Mouse (Mus musculus): ENCODE measurements around the gene Ampd2. TPM values are rescaled to one million over a fixed set of nuclear protein-coding genes. Genes with fewer than 3 reads are reported as not detected.
A peak's percentile ranks its signal among the peaks of the same experiment; 100 is the strongest.

Gene Ampd2
- polyA plus RNA-seq, 1 experiment from 2014 or later = 38.4 TPM

DNA sequence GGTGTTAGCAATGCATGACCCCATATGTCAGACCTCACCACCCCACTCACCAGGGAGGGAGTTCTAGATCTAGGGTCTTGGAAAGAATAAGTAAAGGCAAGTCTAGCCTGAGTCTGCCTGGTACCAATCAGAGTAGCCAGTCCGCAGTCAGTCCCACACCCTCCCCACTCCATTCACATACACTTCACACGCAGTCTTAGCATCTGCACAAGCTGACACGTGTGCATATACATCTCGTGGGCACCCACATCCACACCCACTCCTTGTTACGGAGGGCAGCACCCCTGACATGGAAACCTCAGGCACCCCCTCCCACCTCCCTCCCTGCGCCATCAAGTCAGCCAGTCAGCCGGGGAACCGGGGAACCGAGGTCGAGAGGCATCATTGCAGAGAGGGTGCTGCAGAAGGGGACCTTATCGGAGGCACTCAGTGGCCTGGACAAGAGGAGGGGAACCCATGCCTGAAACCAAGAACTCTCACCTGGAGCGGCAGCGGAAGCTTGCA, 1.6 kb downstream of the Ampd2 start:
- H3K36me3 ChIP-seq = peaks cover 10% of the 10 kb centered on the region
- peak overlapping the region; percentile 82 for H3K9ac ChIP-seq
- H3K4me1 ChIP-seq = peaks cover 62% of the 10 kb centered on the region
- peak overlapping the region; percentile 68 for H3K4me3 ChIP-seq
- no peaks in the 10 kb centered on the region for H3K9me3 ChIP-seq
- WGBS = 17% methylated on average over 13 of the region's 13 CpGs
- peak overlapping the region; percentile 85 for H3K27ac ChIP-seq
- ATAC-seq (ENCODE audit: insufficient number of reproducible peaks, insufficient read depth, low FRiP score, low TSS enrichment, low read depth) = 0 out of 2 replicates have a peak, but pooled peaks have one; percentile 21
- H3K4me2 ChIP-seq = peak overlapping the region; percentile 100
- no peaks in the 10 kb centered on the region for H3K27me3 ChIP-seq

DNA sequence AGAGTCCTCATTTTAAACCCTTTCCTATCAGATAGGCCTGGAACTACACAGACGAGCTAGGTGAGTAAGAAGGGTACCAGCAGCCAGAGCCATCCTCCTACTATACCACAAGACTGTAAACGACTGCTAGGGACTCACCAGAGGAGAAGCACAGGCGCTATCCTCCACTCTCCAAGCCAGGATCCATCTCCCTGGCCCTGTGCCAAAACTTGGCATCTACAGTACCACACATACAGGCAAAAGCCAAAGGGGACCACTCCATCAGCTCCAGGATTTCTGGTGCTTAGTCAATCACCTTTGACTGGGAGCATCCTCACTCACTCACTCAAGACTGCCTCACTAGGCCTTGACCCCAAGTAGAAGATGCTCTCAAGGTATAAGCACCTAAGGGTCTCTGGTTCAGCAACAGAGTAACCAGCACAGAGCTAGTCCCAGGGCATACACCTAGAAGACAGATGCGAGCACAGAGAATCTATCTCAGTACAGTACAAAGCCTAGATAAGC, 2.5 kb downstream of the Ampd2 start:
- Histone ChIP-seq H3K27me3 (no peaks in the 10 kb centered on the region), H3K9ac (no peak overlapping the region; the same call in 1 of the 2 replicates), H3K9me3 (no peaks in the 10 kb centered on the region), H3K36me3 (peaks cover 18% of the 10 kb centered on the region), H3K27ac (0 out of 2 replicates have a peak overlapping the region, but pooled peaks have one; percentile 85), H3K4me1 (peaks cover 57% of the 10 kb centered on the region), H3K4me2 (peak overlapping the region; percentile 100), H3K4me3 (peak overlapping the region; percentile 68)
- ATAC-seq (ENCODE audit: insufficient number of reproducible peaks, insufficient read depth, low FRiP score, low TSS enrichment, low read depth) = no peak
- WGBS = 83% methylated on average over 4 of the region's 4 CpGs

GRCm38 (mm10) chr3:108083161-108083560, 3.3 kb downstream of the Ampd2 start:
- ATAC-seq (ENCODE audit: insufficient number of reproducible peaks, insufficient read depth, low FRiP score, low TSS enrichment, low read depth) = no peak
- peaks cover 24% of the 10 kb centered on the region for H3K36me3 ChIP-seq
- H3K4me2 ChIP-seq = no peak overlapping the region
- no peaks in the 10 kb centered on the region for H3K9me3 ChIP-seq
- no peak overlapping the region for H3K27ac ChIP-seq
- H3K4me1 ChIP-seq = peaks cover 50% of the 10 kb centered on the region
- no peaks in the 10 kb centered on the region for H3K27me3 ChIP-seq
- WGBS = 34% methylated on average over 2 of the region's 2 CpGs
- H3K4me3 ChIP-seq = no peak overlapping the region
- no peak overlapping the region for H3K9ac ChIP-seq

DNA sequence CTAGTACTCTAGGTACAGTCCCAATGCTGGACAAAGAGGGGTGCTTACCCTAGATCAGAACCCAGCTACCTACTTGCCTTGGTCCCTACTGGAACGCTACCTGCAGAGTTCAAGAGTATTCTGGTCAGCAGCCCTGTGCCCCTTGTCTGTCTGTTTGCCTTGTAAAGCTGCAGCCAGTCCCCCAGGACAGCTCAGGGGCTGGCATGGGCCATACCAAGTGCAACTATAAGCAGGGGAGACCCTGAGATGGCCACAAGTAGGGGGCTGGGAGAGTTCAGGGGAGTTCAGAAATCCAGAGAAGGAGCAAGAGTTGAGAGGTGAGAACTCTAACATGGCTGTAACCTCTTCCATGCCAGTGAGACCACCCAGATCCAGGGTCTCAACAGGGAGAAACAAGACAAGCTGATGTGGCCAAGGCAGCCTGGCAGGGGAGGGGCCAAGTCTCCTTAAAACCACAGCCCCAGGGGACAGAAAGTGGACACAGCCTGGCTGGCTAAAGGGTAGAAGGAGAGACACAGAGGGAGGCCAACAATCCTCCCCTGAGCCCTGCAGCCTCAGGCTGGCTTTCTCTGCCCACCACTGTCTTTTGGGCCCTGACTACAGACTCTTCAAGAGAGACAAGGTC, 4.1 kb downstream of the Ampd2 start:
- Histone ChIP-seq H3K4me2 (peak overlapping the region; percentile 7; the same call in 1 of the 2 replicates), H3K27ac (0 out of 2 replicates have a peak overlapping the region, but pooled peaks have one; percentile 16), H3K9ac (peak overlapping the region; percentile 44), H3K27me3 (no peaks in the 10 kb centered on the region), H3K4me3 (no peak overlapping the region), H3K4me1 (peaks cover 46% of the 10 kb centered on the region), H3K9me3 (no peaks in the 10 kb centered on the region), H3K36me3 (peaks cover 29% of the 10 kb centered on the region)
- 72% methylated on average over 1 of the region's 1 CpGs for WGBS
- ATAC-seq (ENCODE audit: insufficient number of reproducible peaks, insufficient read depth, low FRiP score, low TSS enrichment, low read depth) = no peak

- no peak for ATAC-seq (ENCODE audit: insufficient number of reproducible peaks, insufficient read depth, low FRiP score, low TSS enrichment, low read depth)
- no peaks in the 10 kb centered on the region for H3K27me3 ChIP-seq
- H3K4me1 ChIP-seq = peaks cover 40% of the 10 kb centered on the region
- 71% methylated on average over 4 of the region's 4 CpGs for WGBS
- H3K9ac ChIP-seq = peak overlapping the region; percentile 44; the same call in 1 of the 2 replicates
- no peak overlapping the region for H3K4me3 ChIP-seq
- H3K4me2 ChIP-seq = peak overlapping the region; percentile 7; the same call in 1 of the 2 replicates
- no peak overlapping the region for H3K27ac ChIP-seq
- H3K9me3 ChIP-seq = no peaks in the 10 kb centered on the region
- peaks cover 36% of the 10 kb centered on the region for H3K36me3 ChIP-seq
These were observed 4.8 kb downstream of the Ampd2 start for GRCm38 (mm10) chr3:108081681-108082080.

GRCm38 (mm10) chr3:108076836-108077235, 9.6 kb downstream of the Ampd2 start:
- no peaks in the 10 kb centered on the region for H3K9me3 ChIP-seq
- peaks cover 3% of the 10 kb centered on the region; the same call in 1 of the 2 replicates for H3K4me1 ChIP-seq
- no peaks in the 10 kb centered on the region for H3K27me3 ChIP-seq
- H3K9ac ChIP-seq = no peak overlapping the region
- H3K4me3 ChIP-seq = no peak overlapping the region
- ATAC-seq (ENCODE audit: insufficient number of reproducible peaks, insufficient read depth, low FRiP score, low TSS enrichment, low read depth) = no peak
- 93% methylated on average over 9 of the region's 9 CpGs for WGBS
- H3K4me2 ChIP-seq = no peak overlapping the region
- peaks cover 80% of the 10 kb centered on the region for H3K36me3 ChIP-seq
- no peak overlapping the region for H3K27ac ChIP-seq

DNA sequence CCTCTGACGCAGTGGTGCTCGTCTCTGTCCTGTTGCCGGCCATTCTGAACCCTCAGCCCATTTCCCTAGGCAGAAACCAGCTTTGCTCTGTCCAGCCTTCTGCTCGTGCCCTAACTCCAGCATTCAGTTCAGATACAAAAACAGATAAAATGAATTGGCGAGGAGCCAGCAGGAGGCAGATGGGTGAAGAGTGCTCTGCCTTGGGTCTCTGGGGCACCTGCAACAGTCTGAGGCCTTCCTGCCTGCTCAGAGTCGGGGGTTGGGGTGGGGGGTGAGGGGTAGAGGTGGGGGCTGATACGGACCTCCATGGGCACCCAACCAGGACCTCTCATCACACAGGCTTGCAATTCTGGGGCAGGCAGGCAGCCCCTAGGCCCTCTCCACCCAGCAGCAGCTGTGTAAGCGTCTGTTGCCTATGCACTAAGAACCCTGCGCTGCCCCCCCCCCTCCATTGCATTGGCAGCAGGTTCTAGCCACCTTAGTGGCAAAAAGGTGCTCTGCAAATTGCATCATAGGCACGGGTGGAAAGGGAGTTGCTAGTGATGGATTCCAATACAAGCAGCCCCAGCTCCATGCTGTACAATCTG, 13.4 kb downstream of the Ampd2 start:
- Histone ChIP-seq H3K4me3 (no peak overlapping the region), H3K9me3 (no peaks in the 10 kb centered on the region), H3K27me3 (no peaks in the 10 kb centered on the region), H3K4me1 (peaks cover 5% of the 10 kb centered on the region; the same call in 1 of the 2 replicates), H3K36me3 (peaks cover 56% of the 10 kb centered on the region), H3K9ac (no peak overlapping the region), H3K27ac (no peak overlapping the region), H3K4me2 (no peak overlapping the region)
- WGBS = 78% methylated on average over 10 of the region's 10 CpGs
- ATAC-seq (ENCODE audit: insufficient number of reproducible peaks, insufficient read depth, low FRiP score, low TSS enrichment, low read depth) = no peak

DNA sequence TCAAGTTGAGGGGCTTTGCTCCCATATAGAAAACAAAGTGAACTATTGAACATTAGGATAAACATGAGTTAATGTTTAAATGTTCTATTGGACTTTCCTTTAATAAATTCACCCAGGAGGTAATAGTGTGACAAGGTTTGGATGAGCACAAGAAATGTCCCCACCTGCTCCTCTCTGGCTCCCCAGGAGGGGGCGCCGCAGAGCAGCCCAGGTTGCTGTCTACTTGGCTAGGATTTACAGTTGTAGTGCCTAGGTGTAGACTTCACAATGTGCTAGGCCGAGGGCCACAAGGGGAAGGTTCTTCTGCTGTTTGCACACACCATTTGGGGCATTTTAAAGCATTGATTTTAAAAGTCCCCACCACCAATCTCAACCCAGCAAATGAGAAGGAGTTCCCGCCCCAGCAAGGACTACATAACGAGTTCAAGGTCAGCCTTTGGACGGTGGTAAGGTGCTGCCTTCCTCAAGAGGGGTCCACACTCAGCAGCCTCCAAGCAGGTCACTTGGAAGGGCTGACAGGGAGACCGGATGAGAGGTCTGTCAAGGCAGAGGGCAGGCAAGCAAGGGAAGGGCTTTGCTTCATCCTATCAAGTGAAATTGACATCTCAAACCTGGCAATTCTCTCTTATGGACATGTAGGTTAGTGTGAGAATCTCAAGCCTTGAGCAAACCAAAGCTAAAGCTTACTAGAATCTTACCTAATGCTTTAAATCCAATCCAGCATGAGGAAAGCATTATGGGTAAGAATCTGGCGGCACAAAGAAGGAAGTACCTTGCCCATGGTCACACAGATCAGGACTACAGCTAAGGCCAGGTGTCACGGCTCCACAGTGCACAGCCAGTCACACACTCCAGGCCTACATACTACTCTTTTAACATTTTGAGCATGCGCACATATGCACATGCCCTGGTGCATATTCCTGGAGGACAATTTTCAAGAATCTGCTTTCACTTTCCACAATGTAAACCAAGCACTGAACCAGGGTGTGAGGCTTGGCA, 15.9 kb downstream of the Ampd2 start:
- Histone ChIP-seq H3K9ac (no peak overlapping the region), H3K36me3 (peaks cover 33% of the 10 kb centered on the region), H3K4me2 (no peak overlapping the region), H3K27me3 (no peaks in the 10 kb centered on the region), H3K9me3 (no peaks in the 10 kb centered on the region), H3K4me1 (peaks cover 5% of the 10 kb centered on the region; the same call in 1 of the 2 replicates), H3K4me3 (no peak overlapping the region), H3K27ac (no peak overlapping the region)
- no peak for ATAC-seq (ENCODE audit: insufficient number of reproducible peaks, insufficient read depth, low FRiP score, low TSS enrichment, low read depth)
- WGBS = 63% methylated on average over 10 of the region's 10 CpGs

GRCm38 (mm10) chr3:108069231-108069870, 17.1 kb downstream of the Ampd2 start:
- Histone ChIP-seq H3K9ac (0 out of 2 replicates have a peak overlapping the region, but pooled peaks have one; percentile 11), H3K4me2 (no peak overlapping the region), H3K27me3 (no peaks in the 10 kb centered on the region), H3K27ac (no peak overlapping the region), H3K4me1 (peaks cover 5% of the 10 kb centered on the region; the same call in 1 of the 2 replicates), H3K4me3 (no peak overlapping the region), H3K36me3 (peaks cover 21% of the 10 kb centered on the region), H3K9me3 (no peaks in the 10 kb centered on the region)
- WGBS = 61% methylated on average over 13 of the region's 13 CpGs
- ATAC-seq (ENCODE audit: insufficient number of reproducible peaks, insufficient read depth, low FRiP score, low TSS enrichment, low read depth) = no peak

DNA sequence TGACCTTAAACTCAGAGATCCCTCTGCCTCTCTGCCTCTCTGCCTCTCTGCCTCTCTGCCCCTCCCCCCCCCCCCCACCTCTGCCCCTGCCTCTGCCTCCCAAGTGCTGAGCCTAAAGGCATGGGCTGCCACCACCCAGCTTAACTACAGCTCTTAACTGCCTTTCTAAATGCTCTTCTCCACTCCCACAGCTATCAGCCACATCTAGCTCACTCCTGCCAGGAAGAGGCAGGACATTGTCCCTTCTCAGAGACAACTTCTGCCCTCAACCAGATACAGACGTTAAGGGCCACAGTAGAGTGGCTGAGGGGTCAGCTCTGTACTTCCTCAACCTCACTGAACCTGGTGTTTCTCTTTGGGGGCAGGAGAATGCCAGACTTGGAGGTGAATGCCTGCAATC, 17.6 kb downstream of the Ampd2 start:
- 20% methylated on average over 1 of the region's 1 CpGs for WGBS
- Histone ChIP-seq H3K4me3 (no peak overlapping the region), H3K4me1 (peaks cover 5% of the 10 kb centered on the region; the same call in 1 of the 2 replicates), H3K9me3 (no peaks in the 10 kb centered on the region), H3K9ac (no peak overlapping the region), H3K36me3 (peaks cover 16% of the 10 kb centered on the region), H3K27ac (no peak overlapping the region), H3K4me2 (no peak overlapping the region), H3K27me3 (no peaks in the 10 kb centered on the region)
- ATAC-seq (ENCODE audit: insufficient number of reproducible peaks, insufficient read depth, low FRiP score, low TSS enrichment, low read depth) = no peak

Measured in embryonic facial prominence, embryonic 13.5 days (tissue).